Mouse (Mus musculus) layer of hippocampus, adult 9-11 months (tissue): Measurements from ENCODE around the gene Alkbh1.
"Not testable (repeated sequence)": the region's sequence is repeated elsewhere in the genome, so short reads cannot be mapped to it uniquely, and the experiment has no call there.

Source experiments
- DNase-seq: peaks from one replicate; pipeline ENCODE4 v3.0.0; 2022

The Alkbh1 gene

DNA sequence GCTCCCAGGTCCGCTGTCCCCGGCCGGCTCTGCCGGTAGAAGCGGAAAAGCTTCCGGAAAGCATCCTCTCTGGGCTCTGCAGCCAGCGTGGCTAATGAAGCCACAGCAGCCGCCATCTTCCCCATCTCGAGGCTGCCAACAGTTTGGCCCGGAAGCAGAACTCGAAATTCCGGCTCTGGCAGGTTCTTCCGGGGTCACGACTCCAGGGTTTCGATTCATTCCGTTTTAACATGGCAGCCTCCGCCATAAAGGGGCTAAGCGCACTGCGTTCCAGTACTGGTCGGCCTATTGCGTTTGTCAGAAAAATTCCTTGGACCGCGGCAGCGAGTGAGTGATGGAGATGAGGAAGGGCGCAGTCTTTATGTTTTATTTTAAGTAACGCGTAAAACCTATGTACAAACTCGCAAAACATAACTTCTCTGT lies at the start of gene Alkbh1, which contains the start of gene Slirp:
Gene Alkbh1, minus strand, starts transcription at position 318 of the 423 bp plus-strand sequence.
Gene Slirp, plus strand, starts transcription at position 197 of the 423 bp plus-strand sequence.
- peak; percentile 90 for DNase-seq

DNA sequence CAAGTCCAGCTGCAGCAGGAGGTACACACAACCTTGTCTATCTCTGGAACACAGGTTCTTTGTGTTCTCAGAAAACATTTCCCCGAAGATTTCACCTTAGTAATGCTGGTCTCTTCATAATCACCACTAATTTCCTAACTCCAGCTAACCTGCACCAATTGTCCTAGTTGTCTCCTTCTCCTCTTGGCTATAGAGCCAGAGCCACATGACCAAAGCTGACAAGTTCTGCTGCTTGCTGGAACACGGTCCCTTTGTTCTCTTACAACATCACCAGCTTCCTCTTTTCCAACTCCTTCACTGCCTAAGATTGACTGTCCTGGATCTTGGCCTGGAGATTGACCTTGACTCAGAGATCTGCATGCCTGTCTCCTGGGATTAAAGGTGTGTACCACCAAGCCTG lies 44.9 kb upstream of the Alkbh1 start:
- DNase-seq: not testable (repeated sequence)

- DNase-seq: not testable (repeated sequence)
Measured at GRCm38 (mm10) chr12:87482482-87482881, 38.7 kb upstream of the Alkbh1 start.

GRCm38 (mm10) chr12:87474756-87475155 lies 30.9 kb upstream of the Alkbh1 start:
- no peak for DNase-seq

GRCm38 (mm10) chr12:87471964-87472786 lies 28.4 kb upstream of the Alkbh1 start, which contains the start of gene Snw1:
Snw1 (minus strand) TSS chr12:87472274.
- DNase-seq: peak; percentile 95

DNA sequence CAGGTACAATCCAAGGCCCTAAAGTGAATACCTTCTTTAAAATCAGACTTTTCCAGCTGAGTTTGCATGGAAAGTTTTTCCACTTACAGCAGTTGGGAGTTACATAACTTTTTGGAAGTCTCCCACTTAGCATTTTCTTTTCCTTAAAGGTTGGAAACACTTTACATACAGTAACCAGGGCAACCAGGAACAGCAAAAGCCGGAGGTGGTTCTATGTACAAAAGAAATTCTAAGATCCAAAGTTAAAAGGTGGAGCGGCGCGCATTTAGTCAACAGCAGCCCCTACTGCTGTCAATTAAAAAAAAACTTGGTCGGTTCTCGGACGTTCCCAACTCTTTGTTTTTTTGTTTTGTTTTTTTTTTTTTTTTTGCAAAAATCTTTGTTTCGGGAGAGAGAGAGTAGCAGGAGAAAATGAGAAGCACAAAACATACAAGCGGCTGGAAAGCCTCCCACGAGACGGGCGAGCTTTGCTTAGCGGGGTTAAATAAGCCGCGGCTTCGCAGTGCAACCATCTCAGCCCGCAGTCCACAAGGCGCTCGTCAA lies 27.7 kb upstream of the Alkbh1 start:
- DNase-seq: no peak

DNA sequence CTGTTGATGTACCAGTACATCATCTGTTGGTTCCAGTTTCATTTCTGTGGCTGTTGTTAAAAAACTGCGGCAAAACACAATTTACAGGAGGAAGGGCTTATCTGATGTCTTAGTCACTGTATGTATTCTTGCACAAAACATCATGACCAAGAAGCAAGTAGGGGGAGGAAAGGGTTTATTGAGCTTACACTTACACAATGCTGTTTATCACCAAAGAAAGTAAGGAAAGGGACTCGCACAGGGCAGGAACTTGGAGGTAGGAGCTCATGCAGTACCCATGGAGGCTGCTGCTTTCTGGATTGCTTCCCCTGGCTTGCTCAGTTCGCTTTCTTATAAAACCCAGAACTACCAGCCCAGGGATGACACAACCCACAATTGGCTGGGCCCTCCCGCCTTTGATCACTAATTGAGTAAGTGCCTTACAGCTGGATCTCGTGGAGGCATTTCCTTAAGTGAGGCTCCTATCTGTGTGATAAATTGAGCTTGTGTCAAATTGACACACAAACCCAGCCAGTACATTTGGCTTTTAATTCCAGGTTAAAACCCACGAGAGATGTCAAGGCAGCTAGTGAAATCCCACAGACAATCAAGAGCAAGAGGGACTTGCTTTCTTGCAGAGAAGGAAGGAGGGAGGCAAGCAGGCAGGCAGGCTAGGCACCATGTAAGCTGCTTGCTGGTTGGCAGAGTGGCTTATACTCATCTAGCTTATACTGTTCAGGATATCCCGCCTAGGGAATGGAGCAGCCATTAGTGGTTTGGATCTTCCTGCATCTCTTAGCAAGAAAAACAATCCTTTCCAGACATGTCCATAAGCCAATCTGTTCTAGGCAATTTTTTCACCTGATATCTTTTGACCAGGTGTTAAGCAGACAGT lies 26.7 kb upstream of the Alkbh1 start:
- no peak for DNase-seq

DNA sequence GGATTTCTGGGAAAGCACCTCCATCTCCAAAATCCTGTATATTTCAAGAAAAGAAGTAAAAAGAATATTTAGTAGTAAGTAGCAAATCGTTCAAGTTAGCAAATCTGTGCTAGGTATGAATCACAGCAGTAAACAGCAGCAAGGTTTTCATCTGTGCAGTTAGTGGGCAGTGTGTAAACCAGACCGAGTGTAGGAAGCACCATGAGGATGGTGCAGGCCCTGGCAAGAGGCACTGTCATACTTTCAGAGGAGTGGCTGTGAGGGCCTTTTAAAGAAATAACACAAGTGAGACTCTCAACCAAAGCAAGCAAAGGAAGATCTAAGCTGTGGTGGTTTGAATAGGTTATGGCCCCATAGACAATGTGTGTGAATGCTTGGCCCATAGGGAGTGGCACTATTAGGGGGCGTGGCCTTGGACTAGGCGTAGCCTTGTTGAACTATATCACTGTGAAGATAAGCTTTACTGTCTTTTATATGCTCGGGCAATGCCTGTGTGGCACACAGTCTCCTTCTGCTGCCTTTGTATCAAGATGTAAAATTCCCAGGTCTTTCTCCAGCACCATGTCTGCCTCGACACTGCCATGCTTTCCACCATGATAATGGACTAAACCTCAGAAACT lies 21.0 kb upstream of the Alkbh1 start:
- DNase-seq: no peak

- no peak for DNase-seq
Measured at GRCm38 (mm10) chr12:87449456-87449855, 5.6 kb upstream of the Alkbh1 start.

DNA sequence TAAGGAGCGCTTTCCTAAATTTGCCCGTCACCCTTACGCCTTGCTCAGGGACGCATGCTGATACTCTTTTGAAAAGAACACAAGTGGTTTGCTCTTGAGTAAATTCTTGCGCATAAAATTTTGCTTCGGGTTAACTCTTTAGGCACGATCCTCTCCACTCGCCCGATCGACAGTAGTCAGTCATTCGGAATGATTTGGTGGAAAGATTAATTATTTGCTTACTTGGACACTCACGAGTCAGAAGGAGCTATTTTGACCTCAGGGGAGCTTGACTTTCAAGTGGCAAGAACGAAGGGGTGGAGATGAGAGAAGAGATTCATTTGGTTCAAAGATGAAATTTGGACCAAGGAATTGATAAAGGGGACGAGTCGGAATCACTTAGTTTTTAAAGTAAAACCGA lies 394 bp upstream of the Alkbh1 start:
- DNase-seq: no peak

DNA sequence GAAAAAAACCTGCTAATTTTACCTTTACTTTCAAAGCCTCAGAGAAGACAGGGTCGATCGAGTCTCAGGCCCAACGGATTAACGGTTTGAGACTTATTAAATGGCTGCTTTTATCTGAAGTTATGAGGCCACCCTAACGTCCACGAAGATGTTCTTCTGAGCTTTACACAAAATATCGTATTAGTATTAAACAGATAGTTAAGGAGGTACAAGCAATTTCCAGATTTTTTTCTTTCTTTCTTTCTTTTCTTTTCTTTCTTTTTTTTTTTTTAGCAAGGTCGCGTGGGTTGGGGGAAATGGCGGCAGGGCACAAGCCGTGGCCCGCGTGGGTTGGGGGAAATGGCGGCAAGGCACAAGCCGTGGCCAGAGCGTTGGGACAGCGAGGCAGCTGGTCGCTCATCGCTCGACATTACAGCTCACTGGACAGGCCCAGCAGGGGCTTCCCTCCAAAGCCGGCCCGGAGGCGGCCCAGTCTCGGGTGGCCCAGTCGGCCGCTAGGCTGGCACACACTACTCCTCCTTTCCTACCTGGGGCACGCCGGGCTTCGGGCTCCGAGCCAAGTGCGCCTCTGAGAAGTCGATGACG lies 610 bp downstream of the Alkbh1 start:
- no peak for DNase-seq

- no peak for DNase-seq
Measured at GRCm38 (mm10) chr12:87442177-87443114, 1.4 kb downstream of the Alkbh1 start.

DNA sequence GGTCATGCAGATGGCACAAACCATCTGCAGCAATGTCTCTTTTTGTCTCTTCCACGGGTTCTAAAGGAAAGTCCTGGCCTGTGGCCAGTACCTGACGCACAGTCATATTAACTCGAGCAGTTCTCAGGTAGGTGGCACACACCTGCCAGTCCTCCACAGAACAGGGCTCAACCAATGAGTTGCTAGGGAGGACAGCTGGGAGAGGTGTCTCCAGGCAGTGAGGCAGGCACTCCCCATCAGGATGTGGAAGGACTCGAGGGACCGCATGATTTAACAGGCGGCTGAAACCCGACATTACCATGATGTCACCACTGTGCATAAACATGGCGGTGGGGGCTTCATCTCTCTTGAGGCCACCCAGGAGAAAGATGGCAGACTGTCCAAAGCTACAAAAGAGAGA lies 14.9 kb downstream of the Alkbh1 start:
- no peak for DNase-seq

- DNase-seq: no peak
Measured at GRCm38 (mm10) chr12:87428295-87428694, 15.5 kb downstream of the Alkbh1 start.

- no peak for DNase-seq
Measured at GRCm38 (mm10) chr12:87426354-87427031, 17.3 kb downstream of the Alkbh1 start.

- DNase-seq: no peak
Measured at GRCm38 (mm10) chr12:87424516-87424915, 19.3 kb downstream of the Alkbh1 start.

DNA sequence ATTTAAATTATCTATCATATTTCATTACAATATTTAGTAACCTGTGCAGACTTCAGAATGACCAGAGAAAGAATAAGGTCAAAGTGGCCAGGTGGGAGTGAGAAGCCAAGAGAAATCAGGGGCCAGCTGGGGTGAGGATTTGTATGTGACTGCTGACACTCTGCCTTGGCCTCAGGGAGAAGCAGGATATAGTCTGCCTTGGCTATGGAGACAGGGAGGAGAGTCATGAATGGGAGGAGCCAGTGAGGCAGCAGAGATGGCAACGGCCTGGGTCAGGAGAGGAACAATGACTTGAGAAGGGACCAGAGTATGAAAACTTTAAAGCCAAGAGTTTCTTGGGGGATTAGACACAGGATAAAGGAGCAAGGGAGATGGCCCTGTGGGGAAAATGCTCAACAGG lies 20.1 kb downstream of the Alkbh1 start:
- no peak for DNase-seq

GRCm38 (mm10) chr12:87421708-87422507 lies 21.9 kb downstream of the Alkbh1 start:
- DNase-seq: no peak

GRCm38 (mm10) chr12:87419974-87420485 lies 23.8 kb downstream of the Alkbh1 start:
- no peak for DNase-seq

GRCm38 (mm10) chr12:87418921-87419320 lies 24.9 kb downstream of the Alkbh1 start:
- DNase-seq: no peak
